ENCODE assay signal across 8 mouse cellular contexts in the genomic region with DNA sequence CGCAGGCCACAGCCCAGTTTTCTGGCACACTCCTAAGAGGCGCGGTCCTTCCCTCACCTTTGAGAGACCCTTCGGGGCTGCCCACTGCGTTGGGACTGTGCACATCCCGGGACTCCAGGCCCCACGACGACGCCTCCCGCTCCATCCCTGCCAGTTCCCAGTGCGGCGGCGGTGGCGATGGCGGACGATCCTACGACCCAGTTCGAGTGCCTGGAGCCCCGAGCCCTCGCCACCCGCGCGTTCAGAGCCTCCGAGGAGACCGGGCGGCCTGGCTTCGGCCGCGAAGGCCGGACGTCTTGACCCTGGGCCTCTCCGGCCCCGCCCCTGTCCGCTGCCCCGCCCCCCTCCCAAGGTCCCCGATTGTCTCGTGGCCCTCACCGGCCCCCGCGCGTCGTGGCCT. TPM values are rescaled to one million over a fixed set of nuclear protein-coding genes. Genes with fewer than 3 reads are reported as not detected.
DNase-seq lines count a peak whose midpoint lies in the region; ATAC-seq and TF ChIP-seq lines count a peak whose summit lies in the region.

No protein-coding gene starts in this region.

- no peak for ATAC-seq in CD4-positive, CD25-positive, alpha-beta regulatory T cell, adult 4 months
- ATAC-seq in neural tube, embryonic 11.5 days (ENCODE audit: insufficient read depth, low FRiP score, low TSS enrichment): 0 out of 2 replicates have a peak, but pooled peaks have one; percentile 26
- peak; percentile 35 for ATAC-seq in forebrain, embryonic 14.5 days
- peak; percentile 60 for ATAC-seq in kidney, postnatal 0 days (replicated peaks; ENCODE audit: low FRiP score, low read depth)

- WGBS in neural tube, embryonic 11.5 days: 0% methylated on average over 41 of the region's 42 CpGs
- WGBS in forebrain, embryonic 14.5 days: under 1% methylated on average over 41 of the region's 42 CpGs
- WGBS in kidney, postnatal 0 days: under 1% methylated on average over 42 of the region's 42 CpGs
- under 1% methylated on average over 42 of the region's 42 CpGs for WGBS in midbrain, embryonic 10.5 days

- peak overlapping the region; percentile 85 for H3K4me2 ChIP-seq in neural tube, embryonic 11.5 days (ENCODE audit: low read depth)
- H3K4me2 ChIP-seq in forebrain, embryonic 14.5 days (ENCODE audit: low read length): peak overlapping the region; percentile 68
- H3K4me2 ChIP-seq in kidney, postnatal 0 days (ENCODE audit: low read length): peak overlapping the region; percentile 87

- peak; percentile 33 for DNase-seq in CD4-positive, CD25-positive, alpha-beta regulatory T cell, adult 2 months (ENCODE audit: low read depth, low spot score)
- DNase-seq in neural tube, embryonic 11.5 days (ENCODE audit: low spot score): no peak
- DNase-seq in neural tube, embryonic 10.5 days (ENCODE audit: extremely low spot score, low spot score): no peak
- DNase-seq in forebrain, embryonic 14.5 days (ENCODE audit: low spot score): peak; percentile 31
- DNase-seq in kidney, postnatal 0 days (ENCODE audit: low spot score): peak; percentile 64
- no peak for DNase-seq in midbrain, embryonic 10.5 days (ENCODE audit: low spot score)
- DNase-seq in testis, postnatal 10 days (ENCODE audit: low spot score): peak; percentile 80

- TF ChIP-seq CTCF in kidney, postnatal 0 days (IDR thresholded peaks at IDR 0.05; ENCODE audit: low read depth): no peak

- peak overlapping the region; percentile 86 for H3K9ac ChIP-seq in neural tube, embryonic 11.5 days (ENCODE audit: low read length)
- peak overlapping the region; percentile 93 for H3K9ac ChIP-seq in forebrain, embryonic 14.5 days (ENCODE audit: low read length)
- peak overlapping the region; percentile 86 for H3K9ac ChIP-seq in kidney, postnatal 0 days (ENCODE audit: low read depth, low read length)

- H3K27me3 ChIP-seq in neural tube, embryonic 11.5 days (ENCODE audit: control insufficient read depth, insufficient read depth, low read length): no peaks in the 10 kb centered on the region
- H3K27me3 ChIP-seq in forebrain, embryonic 14.5 days (replicated peaks; ENCODE audit: control insufficient read depth, insufficient read depth, low read length): no peaks in the 10 kb centered on the region
- H3K27me3 ChIP-seq in kidney, postnatal 0 days (ENCODE audit: insufficient read depth, low read length): no peaks in the 10 kb centered on the region
- no peaks in the 10 kb centered on the region for H3K27me3 ChIP-seq in midbrain, embryonic 10.5 days (ENCODE audit: low read depth, poor library complexity, severe bottlenecking)

- peak overlapping the region; percentile 84 for H3K27ac ChIP-seq in neural tube, embryonic 11.5 days (ENCODE audit: low read depth, low read length)
- peak overlapping the region; percentile 86 for H3K27ac ChIP-seq in forebrain, embryonic 14.5 days (ENCODE audit: low read depth, low read length)
- peak overlapping the region; percentile 98 for H3K27ac ChIP-seq in kidney, postnatal 0 days
- H3K27ac ChIP-seq in midbrain, embryonic 10.5 days (replicated peaks): peak overlapping the region; percentile 97

- peaks cover 5% of the 10 kb centered on the region; the same call in 1 of the 2 replicates for H3K4me1 ChIP-seq in neural tube, embryonic 11.5 days (ENCODE audit: control insufficient read depth, insufficient read depth, low read length)
- H3K4me1 ChIP-seq in forebrain, embryonic 14.5 days (ENCODE audit: control insufficient read depth, insufficient read depth, low read length): 0 out of 2 replicates have a peak, but pooled peaks cover 6% of the 10 kb centered on the region
- H3K4me1 ChIP-seq in kidney, postnatal 0 days (replicated peaks; ENCODE audit: insufficient read depth, low read length): peaks cover 9% of the 10 kb centered on the region
- peaks cover 31% of the 10 kb centered on the region for H3K4me1 ChIP-seq in midbrain, embryonic 10.5 days

- H3K4me3 ChIP-seq in neural tube, embryonic 11.5 days (ENCODE audit: low read depth, low read length): peak overlapping the region; percentile 95
- H3K4me3 ChIP-seq in forebrain, embryonic 14.5 days (ENCODE audit: low read depth, low read length): peak overlapping the region; percentile 90
- peak overlapping the region; percentile 86 for H3K4me3 ChIP-seq in kidney, postnatal 0 days (replicated peaks; ENCODE audit: low read depth, low read length)
- peak overlapping the region; percentile 95 for H3K4me3 ChIP-seq in midbrain, embryonic 10.5 days

- peaks cover 5% of the 10 kb centered on the region; the same call in 1 of the 2 replicates for H3K36me3 ChIP-seq in neural tube, embryonic 11.5 days (ENCODE audit: control insufficient read depth, insufficient read depth, low read length)
- H3K36me3 ChIP-seq in forebrain, embryonic 14.5 days (ENCODE audit: control insufficient read depth, insufficient read depth, low read length): peaks cover 17% of the 10 kb centered on the region
- 0 out of 2 replicates have a peak, but pooled peaks cover 7% of the 10 kb centered on the region for H3K36me3 ChIP-seq in kidney, postnatal 0 days (ENCODE audit: insufficient read depth, low read length)
- H3K36me3 ChIP-seq in midbrain, embryonic 10.5 days: peaks cover 35% of the 10 kb centered on the region

- H3K9me3 ChIP-seq in neural tube, embryonic 11.5 days (ENCODE audit: control insufficient read depth, low read length): no peaks in the 10 kb centered on the region
- no peaks in the 10 kb centered on the region for H3K9me3 ChIP-seq in forebrain, embryonic 14.5 days (replicated peaks; ENCODE audit: control insufficient read depth, low read length)
- H3K9me3 ChIP-seq in kidney, postnatal 0 days (replicated peaks; ENCODE audit: low read length): no peaks in the 10 kb centered on the region
- H3K9me3 ChIP-seq in midbrain, embryonic 10.5 days (replicated peaks): no peaks in the 10 kb centered on the region

RNA-seq across cellular contexts. Expression of gene Zfp768, which starts 0.3 kb away (rescaled TPM):
- polyA plus RNA-seq in CD4-positive, CD25-positive, alpha-beta regulatory T cell, adult 4 months (2017; shearing (Covaris generic)): not detected
- 5.1 and 7.0 TPM in 2 replicates for polyA plus RNA-seq in neural tube, embryonic 11.5 days (2014; fragmentation: Nextera tagmentation; extraction: Ambion mirVana)
- polyA plus RNA-seq in forebrain, embryonic 14.5 days (2014; fragmentation: Nextera tagmentation; extraction: Ambion mirVana): 3.5 and 3.6 TPM in 2 replicates
- polyA plus RNA-seq in kidney, postnatal 0 days (2015; fragmentation: Nextera tagmentation; extraction: Ambion mirVana): 21.2 and 22.2 TPM in 2 replicates
- polyA plus RNA-seq in midbrain, embryonic 10.5 days (2016; fragmentation: Nextera tagmentation; extraction: Ambion mirVana): 19.7 and 20.6 TPM in 2 replicates

RNA-seq across cellular contexts. Expression of gene Zfp747, which starts 30.8 kb away (rescaled TPM):
- 10 to 100 TPM; 12.7 to 17.6 TPM for polyA plus RNA-seq in CD4-positive, CD25-positive, alpha-beta regulatory T cell, adult 4 months (2017; shearing (Covaris generic))
- polyA plus RNA-seq in neural tube, embryonic 11.5 days (2014; fragmentation: Nextera tagmentation; extraction: Ambion mirVana): 9.4 and 9.8 TPM in 2 replicates
- polyA plus RNA-seq in forebrain, embryonic 14.5 days (2014; fragmentation: Nextera tagmentation; extraction: Ambion mirVana): 4.0 and 7.0 TPM in 2 replicates
- polyA plus RNA-seq in kidney, postnatal 0 days (2015; fragmentation: Nextera tagmentation; extraction: Ambion mirVana): 5.5 and 6.8 TPM in 2 replicates
- polyA plus RNA-seq in midbrain, embryonic 10.5 days (2016; fragmentation: Nextera tagmentation; extraction: Ambion mirVana): 8.6 and 9.1 TPM in 2 replicates

RNA-seq across cellular contexts. Expression of gene 9130019O22Rik, which starts 41.9 kb away (rescaled TPM):
- 1 to 10 TPM; 7.3 to 9.9 TPM for polyA plus RNA-seq in CD4-positive, CD25-positive, alpha-beta regulatory T cell, adult 4 months (2017; shearing (Covaris generic))
- 6.5 and 8.9 TPM in 2 replicates for polyA plus RNA-seq in neural tube, embryonic 11.5 days (2014; fragmentation: Nextera tagmentation; extraction: Ambion mirVana)
- 5.5 and 6.6 TPM in 2 replicates for polyA plus RNA-seq in forebrain, embryonic 14.5 days (2014; fragmentation: Nextera tagmentation; extraction: Ambion mirVana)
- 4.8 and 5.6 TPM in 2 replicates for polyA plus RNA-seq in kidney, postnatal 0 days (2015; fragmentation: Nextera tagmentation; extraction: Ambion mirVana)
- 5.8 and 6.4 TPM in 2 replicates for polyA plus RNA-seq in midbrain, embryonic 10.5 days (2016; fragmentation: Nextera tagmentation; extraction: Ambion mirVana)

RNA-seq across cellular contexts. Expression of gene E430018J23Rik, which starts 48.3 kb away (rescaled TPM):
- 1 to 10 TPM; 3.2 to 5.5 TPM for polyA plus RNA-seq in CD4-positive, CD25-positive, alpha-beta regulatory T cell, adult 4 months (2017; shearing (Covaris generic))
- polyA plus RNA-seq in neural tube, embryonic 11.5 days (2014; fragmentation: Nextera tagmentation; extraction: Ambion mirVana): 7.1 and 8.1 TPM in 2 replicates
- 7.4 and 7.5 TPM in 2 replicates for polyA plus RNA-seq in forebrain, embryonic 14.5 days (2014; fragmentation: Nextera tagmentation; extraction: Ambion mirVana)
- 6.5 and 7.4 TPM in 2 replicates for polyA plus RNA-seq in kidney, postnatal 0 days (2015; fragmentation: Nextera tagmentation; extraction: Ambion mirVana)
- 5.4 and 6.3 TPM in 2 replicates for polyA plus RNA-seq in midbrain, embryonic 10.5 days (2016; fragmentation: Nextera tagmentation; extraction: Ambion mirVana)

RNA-seq across cellular contexts. Expression of gene Itgal, which starts 49.0 kb away (rescaled TPM):
- 100 to 1,000 TPM; 169 to 297 TPM for polyA plus RNA-seq in CD4-positive, CD25-positive, alpha-beta regulatory T cell, adult 4 months (2017; shearing (Covaris generic))
- polyA plus RNA-seq in neural tube, embryonic 11.5 days (2014; fragmentation: Nextera tagmentation; extraction: Ambion mirVana): 1.2 and 1.4 TPM in 2 replicates
- polyA plus RNA-seq in forebrain, embryonic 14.5 days (2014; fragmentation: Nextera tagmentation; extraction: Ambion mirVana): 0.17 and 0.23 TPM in 2 replicates
- polyA plus RNA-seq in kidney, postnatal 0 days (2015; fragmentation: Nextera tagmentation; extraction: Ambion mirVana): 0.93 and 1.1 TPM in 2 replicates
- 0.72 and 0.77 TPM in 2 replicates for polyA plus RNA-seq in midbrain, embryonic 10.5 days (2016; fragmentation: Nextera tagmentation; extraction: Ambion mirVana)

Comparison
In these comparisons a context has a peak if more than half of its experiments do, and no peak if none do; other contexts are left out.
1. DNase-seq: peak in CD4-positive, CD25-positive, alpha-beta regulatory T cell, adult 2 months (single experiment), forebrain, embryonic 14.5 days (single experiment), kidney, postnatal 0 days (single experiment) and testis, postnatal 10 days (single experiment); none in neural tube, embryonic 11.5 days (single experiment), neural tube, embryonic 10.5 days (single experiment) and midbrain, embryonic 10.5 days (single experiment).
2. Peak in every context shown above with its lines, with median percentiles within 50 percentile points of each other: H3K27ac ChIP-seq, H3K4me2 ChIP-seq, H3K4me3 ChIP-seq and H3K9ac ChIP-seq.